Mouse (Mus musculus) frontal cortex, postnatal 14 days (tissue): Measurements from ENCODE around the gene Flcn.

Experiments
- DNase-seq, 2 experiments: peaks; one replicate each; pipeline ENCODE4 v3.0.0; 2022; ENCODE audit warnings: low spot score in 2 of 2

Gene Flcn

GRCm38 (mm10) chr11:59805256-59805655 lies 4.6 kb downstream of the Flcn start:
- DNase-seq: no peak

GRCm38 (mm10) chr11:59804409-59805110 lies 5.3 kb downstream of the Flcn start:
- DNase-seq: no peak

- no peak for DNase-seq
Observed at GRCm38 (mm10) chr11:59803516-59803915, 6.3 kb downstream of the Flcn start.

- DNase-seq: no peak
Observed at GRCm38 (mm10) chr11:59801881-59802280, 7.9 kb downstream of the Flcn start.

- no peak for DNase-seq
Observed at GRCm38 (mm10) chr11:59800412-59800811, 9.4 kb downstream of the Flcn start.

GRCm38 (mm10) chr11:59793390-59793789 lies 16.4 kb downstream of the Flcn start:
- no peak for DNase-seq

- no peak for DNase-seq
Observed at GRCm38 (mm10) chr11:59789311-59789710, 20.5 kb downstream of the Flcn start.

- DNase-seq: peak in 1 of 2 experiments; percentile 27
Observed at GRCm38 (mm10) chr11:59787199-59787781, 22.5 kb downstream of the Flcn start, which contains the start of gene Pld6. Gene Pld6 (minus strand): TSS chr11:59787645.

- DNase-seq: no peak
Observed at GRCm38 (mm10) chr11:59786444-59787198, 23.2 kb downstream of the Flcn start.

GRCm38 (mm10) chr11:59783591-59783990 lies 26.2 kb downstream of the Flcn start:
- no peak for DNase-seq

GRCm38 (mm10) chr11:59782091-59782590 lies 27.7 kb downstream of the Flcn start:
- no peak for DNase-seq

- DNase-seq: no peak
Observed at GRCm38 (mm10) chr11:59780241-59780640, 29.6 kb downstream of the Flcn start.

- DNase-seq: no peak
Observed at GRCm38 (mm10) chr11:59779406-59779805, 30.4 kb downstream of the Flcn start.

GRCm38 (mm10) chr11:59778874-59779223 lies 31.0 kb downstream of the Flcn start:
- no peak for DNase-seq

GRCm38 (mm10) chr11:59778181-59778873 lies 31.5 kb downstream of the Flcn start:
- DNase-seq: peak in 1 of 2 experiments; percentile 55

GRCm38 (mm10) chr11:59777259-59777658 lies 32.6 kb downstream of the Flcn start:
- DNase-seq: no peak

GRCm38 (mm10) chr11:59775435-59776148 lies 34.2 kb downstream of the Flcn start:
- no peak for DNase-seq

GRCm38 (mm10) chr11:59774522-59774921 lies 35.3 kb downstream of the Flcn start:
- no peak for DNase-seq

- DNase-seq: no peak
Observed at GRCm38 (mm10) chr11:59772902-59773301, 36.9 kb downstream of the Flcn start.

- DNase-seq: no peak
Observed at GRCm38 (mm10) chr11:59772291-59772690, 37.5 kb downstream of the Flcn start.

GRCm38 (mm10) chr11:59770753-59771152 lies 39.1 kb downstream of the Flcn start:
- DNase-seq: no peak
